Mouse (Mus musculus): ENCODE data around the gene Ndufaf2.

Gene Ndufaf2

DNA sequence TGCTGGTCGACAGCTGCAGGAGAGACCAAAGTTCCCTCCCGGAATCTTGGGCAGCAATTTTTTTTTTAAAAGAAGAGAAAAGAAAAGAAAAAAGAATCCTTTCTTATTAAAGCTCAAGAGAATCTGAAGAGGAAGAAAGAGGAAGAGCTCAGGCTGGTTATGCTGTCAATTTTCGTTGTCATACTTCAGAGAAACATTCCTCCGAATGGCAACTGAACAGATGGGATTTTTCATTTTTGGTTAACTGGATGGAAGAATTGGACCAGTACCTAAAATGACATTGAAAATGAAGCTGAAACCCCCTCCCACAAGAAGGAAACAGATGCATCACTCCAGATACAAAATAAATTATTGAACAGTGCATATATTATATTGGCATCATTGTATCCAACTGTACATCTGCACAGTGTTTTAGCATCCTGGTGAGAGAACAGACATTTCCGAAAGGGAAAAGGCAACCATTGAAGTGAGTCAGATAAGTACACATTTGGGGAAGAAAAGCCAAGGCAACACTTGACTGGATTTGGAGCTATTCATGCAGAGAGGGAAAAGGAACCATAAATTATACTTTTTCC is 19.9 kb downstream of the Ndufaf2 start:
- DNase-seq = no peak

DNA sequence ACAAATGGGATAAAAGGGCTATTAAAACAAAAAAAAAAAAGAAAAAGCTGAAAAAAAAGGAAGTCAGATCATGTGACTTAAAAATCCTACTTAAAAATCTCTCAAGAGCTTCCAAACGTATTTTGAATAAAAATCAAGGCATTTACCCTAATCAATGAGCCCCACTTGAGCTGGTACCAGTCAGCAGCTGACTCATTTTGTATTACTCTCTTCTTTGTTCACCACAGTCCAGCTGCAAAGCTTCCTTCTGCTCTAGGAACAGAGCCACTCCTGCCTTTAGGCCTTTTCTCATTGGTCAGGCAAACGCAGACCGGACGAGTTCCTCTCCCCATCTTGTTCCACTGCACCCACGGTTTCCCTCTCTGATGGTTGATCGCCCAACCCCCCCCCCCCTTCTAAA is 22.8 kb downstream of the Ndufaf2 start:
- DNase-seq = no peak

DNA sequence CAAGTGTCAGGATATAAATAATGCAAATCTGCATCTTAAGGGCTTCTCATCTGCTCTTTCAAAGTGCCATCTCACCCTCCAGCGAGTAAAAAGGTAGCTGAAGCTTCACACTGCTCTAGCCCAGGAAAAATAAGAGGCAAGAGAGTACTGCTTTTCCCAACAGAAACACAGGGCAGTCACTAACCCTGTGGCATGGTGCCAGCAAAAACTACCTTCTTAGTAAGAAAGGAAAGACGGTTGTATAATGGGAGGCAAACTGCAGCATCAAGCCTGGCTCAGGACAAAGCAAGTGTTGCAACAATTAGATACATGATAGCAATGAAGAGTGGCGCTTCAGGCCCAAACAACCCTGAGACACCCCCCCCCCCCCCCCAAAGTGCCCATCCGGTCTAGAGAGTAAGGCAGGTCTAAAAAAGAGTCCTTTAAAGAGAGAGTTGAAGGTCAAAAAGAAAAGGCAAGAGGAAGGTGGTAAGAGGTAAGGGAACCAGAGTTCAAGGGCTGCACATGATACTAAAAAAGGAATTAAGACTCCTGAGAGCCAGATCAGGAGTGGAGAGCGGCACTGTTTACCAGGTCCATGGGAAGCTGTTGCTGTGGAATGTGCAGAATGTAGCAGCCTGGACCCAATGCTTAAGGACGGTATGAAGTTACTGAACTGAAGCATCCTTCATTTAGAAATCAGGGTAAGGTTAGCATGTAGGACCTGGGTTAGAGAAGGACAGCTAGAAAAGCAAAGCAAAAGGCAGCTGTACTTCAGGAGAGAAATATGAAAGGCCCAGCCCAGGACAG is 26.2 kb downstream of the Ndufaf2 start:
- no peak for DNase-seq

DNA sequence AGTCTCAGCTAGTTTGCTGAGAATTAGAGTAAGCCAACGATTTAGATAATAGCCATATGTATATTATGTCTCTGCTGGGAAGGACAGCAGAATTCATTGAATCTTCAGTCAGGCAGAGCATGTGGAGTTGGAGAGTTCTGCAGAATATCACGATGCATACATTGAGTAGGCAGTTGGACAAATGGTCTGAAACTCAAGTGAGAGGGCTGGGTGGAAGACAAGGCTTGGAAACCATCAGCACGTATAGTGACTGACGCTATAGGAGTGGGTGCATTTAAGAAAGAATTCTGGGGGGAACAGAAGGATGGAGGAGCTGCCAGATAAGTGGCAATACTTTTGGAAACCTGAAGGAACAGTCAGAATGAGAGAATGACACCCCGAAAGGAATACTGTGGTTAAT is 27.7 kb downstream of the Ndufaf2 start:
- no peak for DNase-seq

- no peak for DNase-seq
These were observed 29.4 kb downstream of the Ndufaf2 start for GRCm38 (mm10) chr13:108129070-108129469.

GRCm38 (mm10) chr13:108127883-108128282 is 30.5 kb downstream of the Ndufaf2 start:
- no peak for DNase-seq

GRCm38 (mm10) chr13:108127130-108127529 is 31.3 kb downstream of the Ndufaf2 start:
- peak; percentile 42 to 51 for DNase-seq

GRCm38 (mm10) chr13:108126246-108126645 is 32.2 kb downstream of the Ndufaf2 start:
- no peak for DNase-seq

- DNase-seq = no peak
These were observed 34.3 kb downstream of the Ndufaf2 start for GRCm38 (mm10) chr13:108124096-108124495.

GRCm38 (mm10) chr13:108123109-108123723 is 35.2 kb downstream of the Ndufaf2 start:
- DNase-seq = no peak

GRCm38 (mm10) chr13:108119411-108120310 is 38.8 kb downstream of the Ndufaf2 start:
- no peak for DNase-seq

DNA sequence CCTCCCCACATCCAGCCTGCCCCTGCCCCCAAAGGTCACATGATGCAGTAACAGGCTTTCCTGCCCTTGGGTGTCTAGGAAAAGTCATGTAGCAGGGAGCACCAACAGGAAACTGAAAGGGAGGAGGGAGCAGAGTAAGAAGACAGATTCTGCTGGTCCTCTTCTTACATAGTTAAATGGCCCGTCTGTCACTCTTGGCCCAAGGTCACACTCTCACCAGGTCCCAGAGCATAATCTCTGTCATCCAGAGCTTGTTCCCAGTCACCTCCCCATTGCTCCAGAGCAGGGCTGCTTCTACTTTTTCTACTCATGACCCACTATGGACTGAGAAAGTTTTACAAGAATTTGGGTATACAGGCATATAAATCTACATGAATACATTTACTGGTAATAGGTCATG is 40.2 kb downstream of the Ndufaf2 start:
- no peak for DNase-seq

- DNase-seq = no peak
These were observed 40.8 kb downstream of the Ndufaf2 start for GRCm38 (mm10) chr13:108117654-108118053.

DNA sequence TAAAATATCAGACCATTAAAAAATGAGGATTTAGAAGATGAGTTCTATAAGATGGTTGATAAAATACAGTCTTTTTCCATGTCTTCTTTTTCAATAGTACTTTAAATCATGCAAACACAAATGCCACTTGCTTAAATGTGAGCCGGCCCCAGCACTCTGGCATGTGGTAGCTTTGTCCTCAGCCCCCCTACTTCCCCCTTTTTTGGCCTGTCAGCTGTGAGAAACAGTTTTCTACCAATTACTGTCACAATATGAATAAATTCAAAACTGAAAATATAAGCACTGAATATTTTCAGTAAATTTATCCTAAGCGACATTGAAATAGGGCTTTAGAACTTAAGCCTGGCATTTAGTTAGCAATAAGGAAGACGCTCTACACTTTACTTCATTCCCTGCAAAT is 44.2 kb downstream of the Ndufaf2 start:
- no peak for DNase-seq

- DNase-seq = no peak
These were observed 44.9 kb downstream of the Ndufaf2 start for GRCm38 (mm10) chr13:108113536-108113935.

- no peak for DNase-seq
These were observed 47.5 kb downstream of the Ndufaf2 start for GRCm38 (mm10) chr13:108110929-108111328.

DNA sequence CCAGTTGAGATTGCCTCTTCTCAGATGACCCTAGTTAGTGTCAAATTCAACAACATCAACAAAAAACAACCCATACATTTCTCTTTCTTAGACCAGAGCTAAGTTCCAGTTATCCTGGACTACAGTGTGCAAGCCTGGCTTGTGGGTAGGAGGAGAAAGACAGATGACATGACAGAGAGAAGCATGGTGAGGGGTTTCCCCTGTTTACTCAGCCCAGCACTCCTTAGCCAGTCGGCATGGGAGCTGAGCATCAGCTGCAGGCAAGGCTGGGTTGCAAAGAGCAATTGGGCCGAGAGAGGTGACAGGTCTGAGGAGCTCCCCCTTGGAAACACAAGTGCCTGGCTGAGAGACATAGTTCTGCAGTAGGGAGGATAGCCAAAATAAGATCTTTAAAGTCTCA is 57.7 kb downstream of the Ndufaf2 start:
- DNase-seq = no peak

GRCm38 (mm10) chr13:108096446-108096845 is 62.0 kb downstream of the Ndufaf2 start:
- DNase-seq = no peak

- no peak for DNase-seq
These were observed 62.8 kb downstream of the Ndufaf2 start for GRCm38 (mm10) chr13:108095617-108096016.

- DNase-seq = no peak
These were observed 63.7 kb downstream of the Ndufaf2 start for GRCm38 (mm10) chr13:108094681-108095080.

GRCm38 (mm10) chr13:108092290-108092689 is 66.1 kb downstream of the Ndufaf2 start:
- no peak for DNase-seq

DNA sequence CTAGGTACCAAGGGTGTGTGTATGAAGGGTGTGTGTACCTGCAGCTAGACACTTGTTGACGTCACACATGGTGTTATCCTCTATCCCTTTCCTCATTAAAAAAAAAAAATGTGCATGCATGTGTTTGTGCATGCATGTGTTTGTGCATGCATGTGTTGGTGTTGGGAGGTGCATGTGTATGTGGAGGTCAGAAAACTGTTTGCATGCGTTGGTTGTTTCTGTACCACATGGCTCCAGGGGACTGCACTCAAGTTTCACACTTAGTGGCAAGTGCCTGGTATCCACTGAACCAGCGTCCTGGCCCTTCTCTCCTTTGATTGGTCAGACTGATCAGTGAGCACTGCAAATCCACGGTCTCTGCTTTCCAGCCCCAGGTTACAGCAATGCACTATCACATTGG is 71.7 kb downstream of the Ndufaf2 start:
- no peak for DNase-seq

GRCm38 (mm10) chr13:108086036-108086435 is 72.4 kb downstream of the Ndufaf2 start:
- DNase-seq = no peak

All from thymus, postnatal 36 days (tissue).